Mouse (Mus musculus) megakaryocyte-erythroid progenitor cell, adult 5-6 weeks (primary cell): ENCODE measurements around the gene Pou6f2. TPM values are rescaled to one million over a fixed set of nuclear protein-coding genes. Genes with fewer than 3 reads are reported as not detected.

ENCODE experiments used
- ATAC-seq: replicated peaks from 2 replicates; pipeline ENCODE4 v1.8.0; 2016; ENCODE audit warnings: mild to moderate bottlenecking, inconsistent platforms; ENCODE audit not compliant: severe bottlenecking, poor library complexity, low FRiP score, low TSS enrichment
- total RNA-seq, 2 experiments: library from RNA; stranded (forward) in 1 of 2; stranded (reverse) in 1 of 2; fragments of 200-1000, 215-1000 nt in 1 of 2; fragments of >200 nt in 1 of 2; fragmentation: Nextera tagmentation in 1 of 2; gene quantifications; 2 replicates each; pipeline ENCODE4 v1.2.3; 2014 to 2017

Pou6f2 gene
- total RNA-seq, 2 experiments from 2014 or later: not detected

GRCm38 (mm10) chr13:18120406-18120805 lies 277.1 kb downstream of the Pou6f2 start:
- ATAC-seq: no peak

GRCm38 (mm10) chr13:18081443-18082119 lies 315.9 kb downstream of the Pou6f2 start:
- no peak for ATAC-seq
